Mouse (Mus musculus): ENCODE measurements at regions not wholly inside any gene's neighbourhood (a gene's known extent, or its start where the extent isn't known, plus 50 kb on each side); places are given as distances from the start of the nearest gene placed in this dataset.

- ATAC-seq: no peak
Observed at GRCm38 (mm10) chr9:41587762-41588161, 426.3 kb upstream of the Ubash3b start.

DNA sequence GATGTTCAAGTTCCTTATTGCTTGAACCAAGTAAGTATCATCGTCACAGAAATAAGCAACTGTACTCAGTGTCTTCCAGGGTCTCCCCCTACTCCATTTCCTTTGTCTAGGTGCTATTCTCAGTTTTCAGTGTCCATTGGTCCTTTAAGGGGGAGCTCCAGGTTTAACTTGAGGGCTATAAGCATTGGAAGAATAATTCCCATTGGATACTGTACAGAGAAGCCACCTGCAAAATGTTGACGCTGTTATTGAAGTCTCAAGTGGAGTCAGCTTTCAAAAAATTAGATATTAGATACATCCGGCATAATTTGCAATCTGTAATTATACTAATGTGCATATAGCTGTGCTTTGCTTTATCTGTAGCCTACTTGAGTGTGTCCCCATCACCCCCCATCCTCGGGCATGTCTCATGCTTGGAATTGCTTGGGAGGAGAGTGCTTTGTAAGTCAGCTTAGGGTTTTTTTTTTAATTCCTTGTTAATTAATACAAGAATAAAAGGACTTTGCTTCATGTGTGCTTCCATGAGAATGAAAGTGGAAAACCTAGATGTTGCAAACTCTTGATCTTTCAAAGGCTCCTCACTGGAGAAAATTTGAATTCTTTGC lies 425.6 kb upstream of the Ubash3b start:
- no peak for ATAC-seq

GRCm38 (mm10) chr9:41586291-41586690 lies 424.8 kb upstream of the Ubash3b start:
- ATAC-seq: no peak

DNA sequence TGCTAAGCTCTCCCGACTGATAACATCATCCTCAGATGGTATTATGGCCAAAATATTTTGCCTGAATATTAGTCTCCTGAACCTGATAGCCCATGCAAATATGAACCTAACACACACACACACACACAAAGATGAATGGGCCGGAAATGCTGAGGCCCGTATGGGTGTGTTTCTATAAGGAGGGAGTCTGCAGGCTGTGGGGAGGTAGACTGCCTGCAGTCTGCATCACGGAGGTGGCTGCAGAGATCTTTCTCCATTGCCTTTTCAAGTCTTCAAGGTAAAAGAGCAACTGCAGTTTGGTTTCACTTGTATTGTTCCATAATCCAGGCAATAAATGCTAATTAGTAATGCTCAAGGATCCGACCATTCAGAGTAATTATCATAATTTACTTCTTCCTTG lies 424.3 kb upstream of the Ubash3b start:
- no peak for ATAC-seq

DNA sequence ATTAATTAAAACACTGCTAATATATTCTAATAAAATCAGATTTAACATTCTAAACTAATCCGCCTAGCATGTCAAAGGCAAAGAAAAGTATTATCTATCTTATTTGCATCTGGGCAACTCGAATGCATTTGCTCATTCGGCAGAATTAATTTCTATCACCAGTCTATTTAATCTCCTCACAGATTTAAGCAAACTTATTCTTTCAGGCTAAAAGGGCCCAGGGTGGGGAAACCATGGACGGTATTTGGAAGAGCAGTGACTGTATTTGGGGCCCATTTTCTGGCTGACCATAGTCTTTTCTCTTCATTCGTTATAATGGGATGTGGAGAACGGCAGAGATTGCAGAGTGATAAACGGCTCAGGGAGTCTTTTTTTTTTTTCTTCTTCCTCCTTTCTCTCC lies 423.5 kb upstream of the Ubash3b start:
- no peak for ATAC-seq

DNA sequence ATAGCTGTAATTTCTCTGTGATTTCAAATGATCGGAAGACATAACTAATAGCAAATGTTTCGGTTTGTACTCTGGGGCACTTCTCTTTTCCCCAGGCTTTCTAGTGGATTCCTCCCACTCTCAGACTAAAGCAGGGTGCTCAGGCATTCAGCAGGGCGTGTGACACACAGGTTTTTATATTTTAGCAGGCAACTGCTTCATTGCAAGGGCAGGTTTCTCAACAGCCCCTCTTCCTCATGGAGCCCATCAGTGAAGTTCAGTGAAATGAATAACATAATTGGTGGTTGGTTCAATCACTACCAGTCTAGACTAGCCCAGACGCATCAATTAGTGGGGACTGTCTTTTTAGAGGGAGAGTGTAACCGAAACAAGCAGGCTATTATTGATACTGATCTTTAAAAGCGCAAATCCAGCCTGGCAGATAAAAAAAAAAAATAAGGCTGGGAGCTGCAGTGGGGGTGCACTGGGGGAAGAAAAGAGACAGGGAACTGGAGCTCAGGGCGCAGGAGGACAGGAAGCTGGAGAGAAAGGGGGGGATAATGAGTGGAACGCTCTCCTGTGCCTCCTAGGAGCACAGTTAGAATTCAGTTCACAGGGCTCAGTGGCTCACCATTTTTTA lies 422.3 kb upstream of the Ubash3b start:
- ATAC-seq: no peak

DNA sequence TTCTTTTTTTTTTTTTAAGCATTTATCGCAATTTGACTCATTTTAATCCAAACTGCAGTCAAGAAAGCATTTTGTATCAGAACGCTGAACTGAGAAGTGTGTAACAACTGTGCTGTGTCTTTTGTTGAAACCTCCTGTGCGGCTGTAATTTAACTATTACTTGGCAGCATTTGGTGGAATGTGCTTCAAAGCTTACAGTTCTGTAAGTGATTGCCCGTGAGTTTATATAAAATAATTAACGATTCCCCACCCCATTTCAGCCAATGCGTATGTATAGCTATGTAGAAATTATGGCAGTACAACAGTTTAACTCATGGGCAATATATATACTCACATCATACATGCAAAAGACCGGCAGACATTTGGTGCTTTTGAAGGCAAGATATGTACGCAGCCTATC lies 421.8 kb upstream of the Ubash3b start:
- no peak for ATAC-seq

DNA sequence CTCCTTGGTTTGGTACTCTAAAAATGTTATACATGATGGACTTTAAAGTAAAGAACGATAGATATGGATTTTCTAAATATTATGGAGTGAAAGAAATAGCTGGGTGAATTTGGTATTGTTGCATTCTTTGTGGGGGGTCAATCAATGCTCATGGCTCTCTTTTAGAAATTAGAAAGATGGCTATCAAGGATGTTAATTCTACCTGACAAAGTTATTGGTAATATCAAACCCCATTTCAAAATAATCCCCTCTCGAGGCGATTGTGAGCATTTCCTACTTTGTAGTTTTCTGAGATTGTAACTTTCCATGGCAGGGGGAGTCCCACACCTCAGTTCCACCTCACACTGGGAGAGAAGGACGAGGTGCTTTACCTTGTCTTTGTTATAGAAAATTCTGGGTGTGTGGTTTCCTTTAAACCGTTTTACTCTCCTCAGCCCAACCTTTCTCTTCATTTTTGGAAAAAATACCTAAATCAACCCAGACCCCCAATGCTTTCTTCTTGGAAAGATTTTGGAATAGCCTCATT lies 421.3 kb upstream of the Ubash3b start:
- ATAC-seq: no peak

DNA sequence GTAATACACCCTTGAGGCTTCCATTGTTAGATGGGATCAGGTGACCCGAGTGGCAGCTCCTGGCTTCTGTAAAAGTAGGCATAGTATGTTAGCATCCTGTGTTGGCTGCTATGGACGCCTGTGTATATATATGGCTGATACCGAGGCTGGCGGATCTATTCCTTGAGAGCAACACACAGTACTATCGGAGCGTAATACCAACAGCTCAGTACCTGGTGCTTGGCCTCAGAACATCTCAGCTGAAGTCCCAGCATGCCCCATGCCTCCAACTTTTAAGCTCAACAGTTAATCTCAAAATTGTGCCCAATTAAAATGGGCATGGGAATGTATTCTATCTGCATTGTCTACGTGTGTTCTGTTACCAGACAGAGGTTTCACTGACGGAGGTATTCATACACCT lies 420.7 kb upstream of the Ubash3b start:
- ATAC-seq: no peak

GRCm38 (mm10) chr9:41581741-41582140 lies 420.2 kb upstream of the Ubash3b start:
- ATAC-seq: no peak

GRCm38 (mm10) chr9:41581152-41581551 lies 419.7 kb upstream of the Ubash3b start:
- no peak for ATAC-seq

- no peak for ATAC-seq
Observed at GRCm38 (mm10) chr9:41580611-41581041, 419.1 kb upstream of the Ubash3b start.

- no peak for ATAC-seq
Observed at GRCm38 (mm10) chr9:41580067-41580466, 418.6 kb upstream of the Ubash3b start.

DNA sequence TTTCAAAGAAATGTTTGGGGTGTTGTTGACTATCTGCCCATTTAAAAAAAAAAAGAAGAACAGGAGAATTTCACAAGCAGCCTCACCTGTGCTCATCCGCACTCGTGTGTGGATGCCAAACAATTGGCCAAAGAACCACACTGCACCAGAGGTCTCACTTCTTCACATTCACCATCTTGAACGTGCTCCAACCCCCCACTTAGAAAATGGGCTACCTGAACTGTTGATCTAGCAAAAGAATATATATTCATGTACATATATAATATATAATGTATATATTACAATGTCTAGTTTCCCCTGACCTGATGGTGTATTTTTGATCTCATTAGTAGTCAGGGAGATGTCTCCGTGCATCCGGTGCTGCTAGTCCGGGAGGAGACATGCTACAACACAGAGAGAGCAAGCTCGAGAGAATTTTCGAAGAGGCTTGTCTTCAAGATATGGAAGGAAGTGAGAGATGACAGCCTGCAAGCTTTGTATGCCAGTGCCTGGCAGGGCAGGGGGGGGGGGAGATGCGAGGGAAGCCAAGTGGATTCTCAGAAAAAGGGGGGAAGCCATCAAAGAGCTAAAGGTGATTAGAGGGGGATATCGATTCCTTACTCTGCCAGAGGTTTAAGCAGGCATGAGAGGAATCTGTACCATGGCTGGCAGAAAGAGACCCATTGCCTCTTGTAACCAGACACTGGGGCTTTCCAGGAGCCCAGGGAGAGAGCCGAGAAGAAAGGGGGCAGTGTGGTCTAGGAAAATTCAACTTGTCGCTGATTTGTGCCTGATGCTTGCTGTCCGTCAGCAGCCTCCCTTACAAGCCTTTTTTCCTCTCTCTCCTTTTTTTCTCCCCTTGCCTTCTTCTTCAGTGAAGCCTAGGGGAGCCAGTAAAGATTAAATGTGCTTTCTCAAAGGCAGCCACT lies 417.9 kb upstream of the Ubash3b start:
- no peak for ATAC-seq

GRCm38 (mm10) chr9:41578221-41579106 lies 417.0 kb upstream of the Ubash3b start:
- ATAC-seq: no peak

DNA sequence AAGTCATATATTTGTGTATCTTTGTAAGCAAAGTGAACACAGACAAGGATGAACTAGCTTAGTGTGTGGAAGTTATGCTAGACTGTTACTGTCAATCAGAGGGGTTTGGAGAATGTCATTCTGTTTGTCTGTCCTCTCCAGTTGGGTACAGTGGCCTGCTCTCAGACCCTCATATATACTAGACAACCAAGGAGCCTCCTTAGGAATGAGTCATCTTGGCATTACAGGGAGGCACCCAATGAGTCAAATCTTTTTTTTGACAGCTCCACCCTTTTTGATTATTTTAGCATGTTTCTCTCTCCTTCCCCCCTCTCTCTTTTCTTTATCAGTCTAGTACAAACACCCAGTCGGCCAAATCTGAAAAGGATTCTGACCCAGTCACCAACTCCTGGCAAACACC lies 416.3 kb upstream of the Ubash3b start:
- no peak for ATAC-seq

DNA sequence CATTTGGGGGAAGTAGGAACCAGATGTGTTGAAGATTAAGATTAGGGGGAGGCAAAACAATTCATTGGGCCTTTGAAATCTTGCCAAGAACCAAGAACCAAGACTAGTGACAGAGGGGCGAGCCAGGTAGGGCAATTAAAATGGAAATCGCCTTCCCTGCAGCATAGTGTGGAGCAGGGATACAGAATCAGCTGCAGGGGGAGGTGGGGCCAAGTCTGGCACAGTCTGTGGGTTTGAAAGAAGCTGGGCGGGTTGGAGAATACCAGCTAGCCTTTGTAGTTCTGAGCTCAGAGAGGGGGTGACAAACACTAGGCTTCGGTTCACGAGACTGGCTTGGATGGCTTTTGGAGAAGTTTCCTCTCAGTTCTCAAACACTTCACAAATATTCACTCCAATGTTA lies 414.3 kb upstream of the Ubash3b start:
- ATAC-seq: no peak

GRCm38 (mm10) chr9:41570262-41570661 lies 408.8 kb upstream of the Ubash3b start:
- ATAC-seq: no peak

GRCm38 (mm10) chr9:41566496-41566895 lies 405.0 kb upstream of the Ubash3b start:
- no peak for ATAC-seq

GRCm38 (mm10) chr9:41565784-41566183 lies 404.3 kb upstream of the Ubash3b start:
- ATAC-seq: no peak

GRCm38 (mm10) chr9:41563376-41563775 lies 401.9 kb upstream of the Ubash3b start:
- no peak for ATAC-seq

GRCm38 (mm10) chr9:41558456-41558855 lies 397.0 kb upstream of the Ubash3b start:
- ATAC-seq: no peak

DNA sequence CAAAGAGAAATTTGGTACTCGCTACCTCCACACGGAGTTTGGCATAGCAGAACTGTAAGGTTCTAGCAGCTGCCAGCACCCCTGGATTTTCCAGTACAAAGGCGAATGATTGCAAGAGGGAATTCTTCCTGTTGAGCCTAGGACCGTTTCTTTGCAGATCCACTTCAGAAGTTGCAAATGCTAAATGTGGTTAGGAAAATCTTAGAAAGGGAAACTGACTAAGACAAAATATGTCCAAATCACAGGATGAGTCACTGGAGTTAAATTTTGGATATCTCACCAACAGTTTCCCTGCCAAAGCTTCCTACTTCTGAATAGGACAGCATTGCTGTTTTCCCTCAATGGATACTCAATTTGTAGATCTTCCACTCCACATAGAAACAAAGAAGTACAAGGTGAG lies 395.4 kb upstream of the Ubash3b start:
- no peak for ATAC-seq

All from CD4-positive, CD25-positive, alpha-beta regulatory T cell, adult 4 months (primary cell).